Mouse (Mus musculus) testis, adult 2 months (tissue): ENCODE data around the gene Tecpr2. TPM values are rescaled to one million over a fixed set of nuclear protein-coding genes. Genes with fewer than 3 reads are reported as not detected.
A peak's percentile ranks its signal among the peaks of the same experiment; 100 is the strongest.

Source experiments
- H3K27ac ChIP-seq: fragments of 200-500 bp; 2 replicates; pipeline ENCODE4 v1.5.1; 2012; ENCODE audit warnings: low read depth, low read length; ENCODE audit not compliant: control insufficient read depth, insufficient read depth
- H3K27me3 ChIP-seq: fragments of 200-500 bp; 2 replicates; pipeline ENCODE4 v1.6.1; 2012; ENCODE audit warnings: mild to moderate bottlenecking, low read length, moderate library complexity; ENCODE audit not compliant: control insufficient read depth, insufficient read depth
- H3K36me3 ChIP-seq: fragments of 200-500 bp; 2 replicates; pipeline ENCODE4 v1.6.1; 2012; ENCODE audit warnings: mild to moderate bottlenecking, low read length; ENCODE audit not compliant: control insufficient read depth, insufficient read depth
- H3K4me1 ChIP-seq: fragments of 200-500 bp; 2 replicates; pipeline ENCODE4 v1.6.1; 2012; ENCODE audit warnings: low read length; ENCODE audit not compliant: control insufficient read depth, insufficient read depth
- H3K4me3 ChIP-seq: fragments of 200-500 bp; 2 replicates; pipeline ENCODE4 v1.5.1; 2012; ENCODE audit warnings: low read depth, mild to moderate bottlenecking, low read length, moderate library complexity, mixed read lengths; ENCODE audit not compliant: control insufficient read depth
- CTCF ChIP-seq: fragments of 200-500 bp; IDR thresholded peaks from 2 replicates; pipeline ENCODE4 v1.5.1; 2012; ENCODE audit warnings: low read depth, mild to moderate bottlenecking, inconsistent platforms, low read length, moderate library complexity; ENCODE audit not compliant: control insufficient read depth, insufficient read depth, insufficient replicate concordance
- POLR2A ChIP-seq: fragments of 200-500 bp; IDR thresholded peaks from 2 replicates; pipeline ENCODE4 v1.6.1; 2012; ENCODE audit warnings: low read depth, mild to moderate bottlenecking, inconsistent platforms, low read length, moderate library complexity; ENCODE audit not compliant: control insufficient read depth
- polyA plus RNA-seq: library from polyadenylated mRNA; depleted of rRNA; stranded (reverse); fragments of >200 nt; gene quantifications from 2 replicates; pipeline ENCODE4 v1.2.3, GENCODE M21; 2012

The Tecpr2 gene
- polyA plus RNA-seq, 1 experiment: 7.1 TPM

DNA sequence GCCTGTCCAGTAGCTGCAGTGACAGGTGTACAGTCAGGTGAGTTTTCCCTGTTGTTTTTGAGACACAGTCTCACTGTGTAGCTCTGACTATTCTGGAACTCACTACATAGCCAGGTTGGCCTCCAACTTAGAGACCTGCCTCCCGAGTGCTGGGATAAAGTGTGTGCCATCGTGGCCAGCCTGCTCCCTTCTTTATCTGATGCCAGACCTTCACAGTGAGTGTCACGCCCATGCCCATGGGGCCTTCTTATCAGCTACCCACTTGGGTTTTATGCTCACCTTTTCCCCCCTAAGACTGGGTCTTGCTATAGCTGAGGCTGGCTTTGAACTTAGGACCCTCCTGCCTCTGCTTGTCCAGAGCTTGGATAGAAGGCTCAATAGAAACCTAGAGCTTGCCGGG lies 19.0 kb upstream of the Tecpr2 start:
- H3K27me3 ChIP-seq: no peaks in the 10 kb centered on the region
- TF ChIP-seq POLR2A: no peak
- TF ChIP-seq CTCF: no peak
- no peaks in the 10 kb centered on the region for H3K4me1 ChIP-seq
- no peak overlapping the region for H3K4me3 ChIP-seq
- no peak overlapping the region for H3K27ac ChIP-seq
- H3K36me3 ChIP-seq: peaks cover 2% of the 10 kb centered on the region; the same call in 1 of the 2 replicates

DNA sequence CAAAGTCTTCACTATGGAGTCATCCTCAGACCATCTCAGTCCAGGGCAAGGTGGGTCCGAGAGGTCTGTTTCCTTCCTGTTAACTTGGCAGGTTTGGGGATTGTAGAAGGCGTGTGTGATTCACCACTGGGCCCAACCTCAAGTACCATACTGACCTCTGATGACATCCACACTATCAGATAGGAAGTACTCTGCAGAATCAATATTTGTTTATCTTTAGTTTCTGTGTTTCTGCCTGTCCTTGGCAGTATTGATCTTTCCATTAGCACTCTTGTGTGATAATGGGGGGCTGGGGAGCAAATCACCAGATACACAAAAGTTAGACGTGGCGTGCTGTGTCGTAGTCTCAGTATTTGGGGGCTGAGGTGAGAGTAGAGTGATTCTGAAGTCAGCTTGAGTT lies 17.8 kb upstream of the Tecpr2 start:
- H3K36me3 ChIP-seq: peaks cover 3% of the 10 kb centered on the region; the same call in 1 of the 2 replicates
- no peak overlapping the region for H3K4me3 ChIP-seq
- TF ChIP-seq POLR2A: no peak
- no peak overlapping the region for H3K27ac ChIP-seq
- no peaks in the 10 kb centered on the region for H3K27me3 ChIP-seq
- no peaks in the 10 kb centered on the region for H3K4me1 ChIP-seq

DNA sequence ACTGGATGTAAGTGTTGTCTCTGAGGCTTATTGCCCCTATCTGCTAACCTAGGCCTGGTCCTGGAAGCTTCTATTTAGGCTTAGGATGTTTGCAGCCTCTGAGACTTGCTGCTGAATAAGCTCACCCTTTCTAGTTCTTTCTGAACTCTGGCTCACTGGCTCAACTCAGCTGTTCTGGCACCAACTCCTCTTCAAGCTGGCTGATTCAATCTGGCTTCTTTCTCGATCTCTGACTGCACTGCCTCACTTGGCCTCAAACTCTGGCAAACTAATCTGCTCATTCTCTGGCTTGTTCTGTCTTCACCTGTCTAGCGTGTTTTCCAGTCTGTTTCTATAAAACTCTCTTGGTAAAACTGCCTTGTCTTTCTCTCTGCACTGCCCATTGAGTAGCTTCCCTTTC lies 13.7 kb upstream of the Tecpr2 start:
- no peak overlapping the region for H3K27ac ChIP-seq
- H3K4me3 ChIP-seq: no peak overlapping the region
- TF ChIP-seq CTCF: no peak
- no peak for TF ChIP-seq POLR2A
- peaks cover 4% of the 10 kb centered on the region; the same call in 1 of the 2 replicates for H3K36me3 ChIP-seq
- no peaks in the 10 kb centered on the region for H3K27me3 ChIP-seq
- H3K4me1 ChIP-seq: no peaks in the 10 kb centered on the region

DNA sequence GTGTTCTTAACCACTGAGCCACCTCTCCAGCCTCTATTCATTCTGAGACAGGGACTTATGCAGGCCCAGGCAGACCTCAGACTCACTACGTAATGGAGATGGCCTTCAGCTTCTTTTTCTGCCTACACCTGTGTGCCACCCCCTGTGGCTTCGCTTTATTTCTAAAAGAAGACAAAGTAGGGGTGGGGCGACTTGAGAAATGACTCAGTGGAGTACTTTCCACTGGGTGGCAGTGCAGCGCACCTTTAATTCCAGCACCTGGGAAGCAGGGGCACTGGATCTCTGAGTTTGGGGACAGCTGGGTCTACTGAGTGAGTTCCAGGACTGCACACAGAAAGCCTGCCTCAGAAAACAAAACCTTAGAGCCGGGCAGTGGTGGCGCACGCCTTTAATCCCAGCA lies 6.8 kb upstream of the Tecpr2 start:
- Histone ChIP-seq H3K36me3 (peaks cover 3% of the 10 kb centered on the region), H3K4me3 (no peak overlapping the region), H3K27ac (no peak overlapping the region), H3K27me3 (no peaks in the 10 kb centered on the region), H3K4me1 (no peaks in the 10 kb centered on the region)
- TF ChIP-seq CTCF (no peak), POLR2A (no peak)

DNA sequence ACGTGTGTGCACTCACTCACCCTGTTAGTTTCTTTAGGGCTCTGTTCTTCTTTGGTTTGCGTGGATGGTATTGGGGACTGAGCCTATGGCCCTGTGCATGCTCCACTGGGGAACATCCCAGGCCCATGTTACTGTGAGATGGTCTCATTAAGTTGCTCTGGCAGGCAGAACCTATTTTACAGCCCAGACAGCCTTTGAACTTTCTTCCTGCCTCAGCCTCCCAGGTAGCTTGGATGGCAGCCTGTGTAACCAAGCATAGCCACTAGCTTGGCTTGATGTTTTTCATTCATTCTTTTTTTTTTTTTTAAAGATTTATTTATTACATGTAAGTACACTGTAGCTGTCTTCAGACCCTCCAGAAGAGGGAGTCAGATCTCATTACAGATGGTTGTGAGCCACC lies 3.8 kb upstream of the Tecpr2 start:
- Histone ChIP-seq H3K27me3 (no peaks in the 10 kb centered on the region), H3K4me3 (no peak overlapping the region), H3K36me3 (no peaks in the 10 kb centered on the region; the same call in 1 of the 2 replicates), H3K27ac (no peak overlapping the region), H3K4me1 (peaks cover 6% of the 10 kb centered on the region)
- no peak for TF ChIP-seq CTCF
- no peak for TF ChIP-seq POLR2A

DNA sequence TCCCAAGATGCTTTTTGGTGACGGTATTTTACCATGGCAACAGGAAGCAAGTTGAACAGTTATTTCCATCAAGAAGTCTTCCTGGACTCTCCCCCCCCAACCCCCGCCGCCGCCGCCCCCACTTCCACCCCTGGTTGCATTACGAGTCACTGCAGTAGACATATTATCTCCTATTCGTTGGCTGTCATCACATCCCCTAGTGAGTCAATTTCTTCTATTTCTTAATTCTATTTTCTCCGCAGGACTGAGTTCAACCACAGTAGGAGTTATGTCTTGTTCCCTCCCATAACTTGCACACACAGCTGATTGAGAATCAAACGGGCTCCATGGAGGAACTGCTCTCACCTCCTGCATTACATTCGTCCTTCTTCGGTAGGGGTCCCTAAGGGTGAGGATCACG lies 958 bp upstream of the Tecpr2 start:
- TF ChIP-seq POLR2A: no peak
- no peak for TF ChIP-seq CTCF
- H3K27ac ChIP-seq: peak overlapping the region; percentile 67; the same call in 1 of the 2 replicates

DNA sequence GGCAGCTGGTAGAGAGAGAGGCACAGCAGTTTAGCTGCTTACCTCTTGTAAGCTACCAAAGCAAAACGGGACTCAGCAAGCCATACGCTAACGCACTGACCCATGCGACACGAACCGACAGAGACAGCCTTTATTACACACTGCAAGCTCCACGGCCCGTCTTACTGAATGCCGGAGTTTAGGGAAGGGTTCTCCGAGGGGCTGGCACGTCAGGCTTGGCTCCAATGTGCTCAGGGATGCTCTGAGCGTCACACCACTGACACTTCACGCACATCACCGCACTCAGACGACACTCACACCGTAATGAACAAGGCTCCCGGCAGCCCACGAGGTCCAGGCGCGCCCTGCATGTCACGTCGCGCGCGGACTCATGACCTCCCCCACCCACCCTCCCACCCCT lies 458 bp upstream of the Tecpr2 start:
- Histone ChIP-seq H3K36me3 (no peaks in the 10 kb centered on the region), H3K4me3 (peak overlapping the region; percentile 97), H3K4me1 (peaks cover 8% of the 10 kb centered on the region), H3K27ac (peak overlapping the region; percentile 67; the same call in 1 of the 2 replicates), H3K27me3 (no peaks in the 10 kb centered on the region)
- no peak for TF ChIP-seq CTCF
- TF ChIP-seq POLR2A: no peak

More for the DNA sequence above, 958 bp upstream of the Tecpr2 start:
- Histone ChIP-seq H3K4me3 (peak overlapping the region; percentile 97), H3K36me3 (no peaks in the 10 kb centered on the region), H3K27me3 (no peaks in the 10 kb centered on the region), H3K4me1 (peaks cover 8% of the 10 kb centered on the region)

DNA sequence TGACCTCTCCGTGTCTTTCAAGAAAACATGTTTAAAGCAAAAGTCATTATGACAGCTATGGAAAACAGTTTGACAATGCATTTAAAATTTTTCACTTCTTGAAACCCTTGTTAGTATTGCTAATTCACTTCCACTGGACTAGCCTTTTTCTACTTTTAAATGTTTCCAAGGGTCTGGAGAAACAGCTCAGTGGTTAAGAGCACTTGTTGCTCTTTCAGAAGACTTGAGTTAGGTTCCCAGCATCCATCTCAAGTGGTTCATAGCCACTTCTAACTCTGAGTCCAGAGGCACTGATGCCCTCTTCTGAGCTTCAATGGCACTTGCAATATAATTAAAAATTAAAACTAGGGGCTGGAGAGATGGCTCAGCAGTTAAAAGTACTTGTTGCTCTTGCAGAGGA lies 2.8 kb downstream of the Tecpr2 start:
- Histone ChIP-seq H3K36me3 (no peaks in the 10 kb centered on the region), H3K4me1 (peaks cover 8% of the 10 kb centered on the region), H3K4me3 (no peak overlapping the region), H3K27me3 (no peaks in the 10 kb centered on the region), H3K27ac (no peak overlapping the region)
- TF ChIP-seq POLR2A (no peak), CTCF (no peak)
